Mouse (Mus musculus) retina, postnatal 1 day (tissue): ENCODE data around the gene Hivep3.

Experiments used
- DNase-seq: peaks from one replicate; pipeline ENCODE4 v3.0.0-alpha.2; 2012

Hivep3 gene

GRCm38 (mm10) chr4:119875592-119875991 lies 142.0 kb downstream of the Hivep3 start:
- DNase-seq = no peak

- no peak for DNase-seq
Measured at GRCm38 (mm10) chr4:119876535-119877160, 143.1 kb downstream of the Hivep3 start.

- DNase-seq = no peak
Measured at GRCm38 (mm10) chr4:119878218-119878617, 144.6 kb downstream of the Hivep3 start.

- DNase-seq = peak; percentile 32
Measured at GRCm38 (mm10) chr4:119879671-119880070, 146.1 kb downstream of the Hivep3 start.

- no peak for DNase-seq
Measured at GRCm38 (mm10) chr4:119880270-119880669, 146.7 kb downstream of the Hivep3 start.

- no peak for DNase-seq
Measured at GRCm38 (mm10) chr4:119881292-119881691, 147.7 kb downstream of the Hivep3 start.

GRCm38 (mm10) chr4:119882401-119882800 lies 148.8 kb downstream of the Hivep3 start:
- DNase-seq = no peak

GRCm38 (mm10) chr4:119882814-119883213 lies 149.2 kb downstream of the Hivep3 start:
- DNase-seq = no peak

- no peak for DNase-seq
Measured at GRCm38 (mm10) chr4:119886621-119887020, 153.0 kb downstream of the Hivep3 start.

GRCm38 (mm10) chr4:119887523-119888177 lies 154.1 kb downstream of the Hivep3 start:
- no peak for DNase-seq

- no peak for DNase-seq
Measured at GRCm38 (mm10) chr4:119889760-119890159, 156.2 kb downstream of the Hivep3 start.

GRCm38 (mm10) chr4:119893255-119893779 lies 159.7 kb downstream of the Hivep3 start:
- peak; percentile 30 for DNase-seq

- peak; percentile 44 for DNase-seq
Measured at GRCm38 (mm10) chr4:119894797-119895458, 161.3 kb downstream of the Hivep3 start.

- DNase-seq = peak; percentile 47
Measured at GRCm38 (mm10) chr4:119895504-119895903, 161.9 kb downstream of the Hivep3 start.

- peak; percentile 24 for DNase-seq
Measured at GRCm38 (mm10) chr4:119896572-119896971, 163.0 kb downstream of the Hivep3 start.

- peak; percentile 16 for DNase-seq
Measured at GRCm38 (mm10) chr4:119897054-119897855, 163.7 kb downstream of the Hivep3 start.

- DNase-seq = peak; percentile 61
Measured at GRCm38 (mm10) chr4:119901556-119902491, 168.2 kb downstream of the Hivep3 start.

GRCm38 (mm10) chr4:119903328-119903727 lies 169.7 kb downstream of the Hivep3 start:
- DNase-seq = peak; percentile 72

- peak; percentile 78 for DNase-seq
Measured at GRCm38 (mm10) chr4:119903806-119904205, 170.2 kb downstream of the Hivep3 start.

GRCm38 (mm10) chr4:119904296-119904695 lies 170.7 kb downstream of the Hivep3 start:
- no peak for DNase-seq

- DNase-seq = no peak
Measured at GRCm38 (mm10) chr4:119907106-119907505, 173.5 kb downstream of the Hivep3 start.
